Mouse (Mus musculus): ENCODE results near the gene St3gal2.
"Not testable (repeated sequence)": the region's sequence is repeated elsewhere in the genome, so short reads cannot be mapped to it uniquely, and the experiment has no call there.

- TF ChIP-seq CTCF (IDR thresholded peaks at IDR 0.05); POLR2A (IDR thresholded peaks at IDR 0.05; ENCODE audit: insufficient read depth, low read depth, low read length); EP300 (IDR thresholded peaks at IDR 0.05; ENCODE audit: insufficient read depth, low read depth, low read length): not testable (repeated sequence)
These were observed 56.8 kb downstream of the St3gal2 start for GRCm38 (mm10) chr8:110976532-110976931.
